Mouse (Mus musculus): ENCODE measurements at regions not wholly inside any gene's neighbourhood (a gene's known extent, or its start where the extent isn't known, plus 50 kb on each side); places are given as distances from the start of the nearest gene placed in this dataset.

DNA sequence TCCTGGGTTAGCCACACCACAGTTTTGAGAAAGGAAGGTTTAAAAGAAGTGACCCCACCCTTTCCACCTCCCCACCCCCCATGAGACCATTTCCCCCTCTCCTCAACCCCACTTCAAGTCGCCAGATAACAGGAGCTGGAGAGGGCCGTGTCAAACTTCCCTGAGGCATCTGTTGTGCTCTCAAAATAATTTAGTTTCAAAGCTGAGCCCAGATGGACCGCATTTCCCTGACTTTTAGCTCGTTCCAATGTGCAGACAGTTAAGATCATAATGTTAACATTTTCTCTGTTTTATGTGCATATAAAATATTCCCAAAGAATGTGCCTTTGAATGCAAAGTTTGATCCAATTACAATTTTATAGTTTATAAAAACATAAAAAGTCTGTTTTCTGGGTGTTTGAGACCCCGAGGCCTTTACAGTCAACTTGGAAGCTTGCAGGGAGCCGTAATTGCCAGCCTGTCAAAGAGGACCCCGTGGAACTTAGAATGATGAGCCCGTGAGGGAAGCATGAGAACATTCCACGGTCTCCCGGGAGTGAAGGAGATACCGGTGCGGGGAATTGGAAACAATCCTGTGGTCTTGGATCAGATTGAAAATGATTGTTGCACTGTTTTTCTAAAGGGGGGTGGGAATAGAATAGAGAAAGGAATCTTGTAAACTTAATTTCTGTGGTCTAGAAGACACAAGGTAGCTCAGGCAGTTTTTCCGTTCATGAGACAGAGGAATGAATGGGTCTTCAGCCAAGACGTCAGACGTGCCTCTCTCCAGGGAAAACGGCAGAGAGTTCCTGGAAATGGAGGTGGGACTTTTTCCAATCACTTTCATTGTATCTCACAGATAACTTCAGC lies 903.3 kb downstream of the Mrps31 start:
- Histone ChIP-seq H3K27ac (replicated peaks) (no peak overlapping the region), H3K4me1 (no peaks in the 10 kb centered on the region), H3K27me3 (ENCODE audit: low read depth, poor library complexity, severe bottlenecking) (no peaks in the 10 kb centered on the region), H3K9me3 (replicated peaks) (peaks cover 6% of the 10 kb centered on the region), H3K4me3 (no peak overlapping the region), H3K36me3 (no peaks in the 10 kb centered on the region)
- WGBS = 89% methylated on average over 16 of the region's 16 CpGs
- no peak for DNase-seq (ENCODE audit: low spot score)

DNA sequence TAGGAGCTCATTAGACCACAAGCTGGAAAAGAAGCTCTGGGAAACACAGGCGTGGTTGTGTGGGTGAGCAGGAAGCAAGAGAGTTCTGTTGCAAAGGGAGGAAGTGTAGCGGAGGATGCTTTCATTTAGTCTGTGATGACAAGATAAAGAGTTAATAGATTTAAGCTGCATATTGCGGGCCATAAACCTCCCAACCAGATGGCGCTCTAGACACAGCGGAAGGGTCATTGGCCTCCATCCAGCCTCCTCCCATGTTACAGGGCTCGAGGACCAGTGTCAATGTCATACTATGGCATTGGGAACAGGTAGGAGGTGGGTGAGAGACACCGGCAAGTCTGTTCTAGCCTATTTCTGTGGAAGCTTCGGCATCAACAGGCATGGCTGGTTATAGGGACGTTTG lies 908.4 kb downstream of the Mrps31 start:
- 74% methylated on average over 9 of the region's 9 CpGs for WGBS
- Histone ChIP-seq H3K27ac (replicated peaks) (no peak overlapping the region), H3K9me3 (replicated peaks) (no peaks in the 10 kb centered on the region), H3K4me1 (no peaks in the 10 kb centered on the region), H3K4me3 (no peak overlapping the region), H3K27me3 (ENCODE audit: low read depth, poor library complexity, severe bottlenecking) (no peaks in the 10 kb centered on the region), H3K36me3 (no peaks in the 10 kb centered on the region)
- peak; percentile 24 for DNase-seq (ENCODE audit: low spot score)

DNA sequence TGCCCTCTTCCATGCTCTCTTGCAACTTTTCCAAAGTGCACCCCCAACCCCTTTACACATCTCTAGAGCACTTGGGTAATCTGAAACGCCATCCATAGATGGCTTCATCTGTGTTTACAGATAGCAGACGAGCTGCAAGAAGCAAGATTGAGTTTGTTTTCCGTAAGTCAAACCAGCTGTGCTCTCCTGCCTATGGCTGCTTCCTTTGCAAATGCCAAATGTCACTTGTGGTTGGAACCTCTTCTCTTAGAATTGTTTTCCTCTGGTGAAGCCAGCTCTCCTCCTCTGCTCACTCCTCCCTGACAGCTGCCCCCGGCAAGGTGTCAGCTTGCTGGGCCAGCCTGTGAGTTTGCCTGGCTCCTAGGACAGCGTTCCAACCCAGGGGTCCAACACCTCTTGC lies 910.0 kb downstream of the Mrps31 start:
- WGBS = 69% methylated on average over 5 of the region's 5 CpGs
- Histone ChIP-seq H3K36me3 (no peaks in the 10 kb centered on the region), H3K9me3 (replicated peaks) (no peaks in the 10 kb centered on the region), H3K4me3 (no peak overlapping the region), H3K27me3 (ENCODE audit: low read depth, poor library complexity, severe bottlenecking) (no peaks in the 10 kb centered on the region), H3K4me1 (no peaks in the 10 kb centered on the region), H3K27ac (replicated peaks) (no peak overlapping the region)
- DNase-seq (ENCODE audit: low spot score) = no peak

DNA sequence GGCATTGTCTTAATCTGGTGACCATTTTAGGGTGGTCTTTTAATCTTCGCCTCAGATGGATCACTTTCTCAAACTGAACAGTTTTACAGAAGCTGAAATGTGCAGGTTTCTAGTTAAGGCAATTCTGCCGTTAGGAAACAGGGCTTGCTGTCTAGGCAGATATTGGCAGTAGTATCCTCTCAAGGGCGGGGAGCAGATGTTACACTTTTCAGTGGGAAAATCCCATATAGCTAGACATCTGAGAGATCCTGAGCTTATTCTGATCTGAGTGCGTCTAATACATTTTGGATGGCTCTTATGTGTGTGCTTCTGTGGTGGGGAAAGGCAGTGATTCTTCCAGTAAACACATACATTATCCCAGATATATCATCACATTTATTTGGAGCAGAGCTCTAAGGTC lies 916.1 kb downstream of the Mrps31 start:
- H3K4me3 ChIP-seq = no peak overlapping the region
- no peak overlapping the region for H3K27ac ChIP-seq (replicated peaks)
- no peaks in the 10 kb centered on the region for H3K4me1 ChIP-seq
- H3K9me3 ChIP-seq (replicated peaks) = 0 out of 2 replicates have a peak, but pooled peaks cover 4% of the 10 kb centered on the region
- H3K36me3 ChIP-seq = no peaks in the 10 kb centered on the region
- no peaks in the 10 kb centered on the region for H3K27me3 ChIP-seq (ENCODE audit: low read depth, poor library complexity, severe bottlenecking)
- no peak for DNase-seq (ENCODE audit: low spot score)
- 89% methylated on average over 4 of the region's 4 CpGs for WGBS

DNA sequence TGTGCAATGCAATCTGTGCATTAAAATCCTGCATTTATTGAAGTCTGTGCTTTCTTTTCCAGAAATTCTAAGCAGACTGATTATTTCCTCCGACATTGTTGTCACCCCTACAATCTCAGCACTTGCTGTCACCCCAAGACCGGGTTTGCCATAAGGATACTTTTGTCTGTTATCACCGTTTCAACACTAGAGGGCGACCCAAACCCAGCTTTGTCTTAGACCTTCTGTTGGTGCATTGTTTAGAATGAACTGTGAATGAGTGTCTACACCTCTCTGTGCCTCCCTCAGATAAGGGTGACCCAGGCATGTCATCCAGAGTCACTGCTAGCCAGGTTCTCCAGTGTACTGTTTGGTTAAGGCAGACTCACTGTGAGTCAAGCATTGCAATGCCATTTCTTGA lies 933.0 kb downstream of the Mrps31 start:
- Histone ChIP-seq H3K9me3 (replicated peaks) (peaks cover 6% of the 10 kb centered on the region), H3K4me3 (no peak overlapping the region), H3K27me3 (ENCODE audit: low read depth, poor library complexity, severe bottlenecking) (no peaks in the 10 kb centered on the region), H3K27ac (replicated peaks) (no peak overlapping the region), H3K4me1 (no peaks in the 10 kb centered on the region), H3K36me3 (no peaks in the 10 kb centered on the region)
- DNase-seq (ENCODE audit: low spot score) = peak; percentile 34
- 24% methylated on average over 4 of the region's 4 CpGs for WGBS

DNA sequence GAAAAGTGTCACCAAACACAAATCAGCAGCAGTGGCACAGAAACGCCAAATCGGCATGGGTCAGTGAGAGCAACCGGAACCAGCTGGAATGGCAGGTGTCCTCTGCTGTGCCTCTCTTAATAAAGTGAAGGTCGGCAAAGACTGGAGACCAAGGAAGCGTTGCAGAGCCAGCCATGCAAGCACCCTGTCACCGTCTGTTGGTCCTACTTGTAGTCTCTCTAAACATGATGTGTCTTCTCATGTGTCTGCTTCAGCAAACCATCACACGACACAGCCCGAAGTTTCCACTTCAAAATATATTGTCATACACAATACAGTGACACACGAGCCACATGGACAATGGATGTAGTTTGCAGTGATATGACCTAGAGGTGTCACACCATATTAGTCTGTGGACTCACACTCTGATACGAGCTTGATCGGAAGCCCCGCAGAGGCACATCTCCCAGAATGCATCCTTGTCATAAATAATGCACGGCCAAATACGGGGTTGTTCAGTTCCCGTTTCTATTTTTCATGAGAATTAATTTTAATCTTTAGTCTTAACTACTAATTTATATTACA lies 940.3 kb downstream of the Mrps31 start:
- WGBS = 89% methylated on average over 15 of the region's 15 CpGs
- Histone ChIP-seq H3K4me3 (no peak overlapping the region), H3K27ac (replicated peaks) (no peak overlapping the region), H3K27me3 (ENCODE audit: low read depth, poor library complexity, severe bottlenecking) (no peaks in the 10 kb centered on the region), H3K9me3 (replicated peaks) (no peaks in the 10 kb centered on the region), H3K4me1 (peaks cover 9% of the 10 kb centered on the region), H3K36me3 (no peaks in the 10 kb centered on the region)
- DNase-seq (ENCODE audit: low spot score) = no peak

DNA sequence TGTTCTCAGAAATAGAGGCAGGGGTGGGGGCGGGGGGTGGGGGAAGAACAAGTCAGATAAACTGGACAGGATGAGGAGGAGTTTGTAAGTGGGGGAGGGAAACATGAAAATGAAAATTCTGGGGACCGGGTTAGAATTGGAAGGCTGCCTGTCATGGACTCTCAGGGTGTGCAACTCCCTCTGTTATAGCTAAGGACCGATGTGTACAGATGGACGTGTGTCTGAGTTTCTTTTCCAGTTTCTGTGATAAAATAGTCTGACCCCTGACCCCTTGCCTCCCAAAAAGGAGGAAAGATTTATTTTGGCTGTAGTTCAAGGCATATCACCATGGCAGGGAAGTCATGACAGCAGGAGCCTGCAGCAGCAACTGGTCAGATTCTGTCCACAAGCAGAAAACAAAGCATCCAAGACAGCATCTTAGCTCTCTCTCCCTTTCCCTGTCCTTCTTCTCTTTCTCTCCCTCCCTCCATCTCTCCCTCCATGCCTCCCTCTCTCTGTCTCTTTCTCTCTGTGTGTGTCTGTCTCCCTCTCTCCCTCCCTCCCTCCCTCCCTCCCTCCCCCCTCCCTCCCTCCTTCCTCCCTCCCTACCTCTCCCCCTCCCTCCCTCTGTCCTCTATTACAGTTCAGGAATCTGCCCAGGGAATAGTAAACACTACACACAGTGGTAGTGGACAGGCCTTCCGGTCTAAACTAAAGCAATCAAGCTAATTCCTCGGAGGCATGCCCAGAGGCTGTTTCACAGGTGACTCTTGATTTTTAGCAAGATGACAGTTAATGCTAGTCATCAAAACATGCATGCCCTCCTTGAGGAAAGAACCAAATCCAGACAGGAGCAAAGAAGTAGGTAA lies 941.3 kb downstream of the Mrps31 start:
- Histone ChIP-seq H3K36me3 (no peaks in the 10 kb centered on the region), H3K4me3 (no peak overlapping the region), H3K4me1 (peaks cover 9% of the 10 kb centered on the region), H3K9me3 (replicated peaks) (no peaks in the 10 kb centered on the region), H3K27ac (replicated peaks) (no peak overlapping the region), H3K27me3 (ENCODE audit: low read depth, poor library complexity, severe bottlenecking) (no peaks in the 10 kb centered on the region)
- 62% methylated on average over 6 of the region's 6 CpGs for WGBS
- no peak for DNase-seq (ENCODE audit: low spot score)

DNA sequence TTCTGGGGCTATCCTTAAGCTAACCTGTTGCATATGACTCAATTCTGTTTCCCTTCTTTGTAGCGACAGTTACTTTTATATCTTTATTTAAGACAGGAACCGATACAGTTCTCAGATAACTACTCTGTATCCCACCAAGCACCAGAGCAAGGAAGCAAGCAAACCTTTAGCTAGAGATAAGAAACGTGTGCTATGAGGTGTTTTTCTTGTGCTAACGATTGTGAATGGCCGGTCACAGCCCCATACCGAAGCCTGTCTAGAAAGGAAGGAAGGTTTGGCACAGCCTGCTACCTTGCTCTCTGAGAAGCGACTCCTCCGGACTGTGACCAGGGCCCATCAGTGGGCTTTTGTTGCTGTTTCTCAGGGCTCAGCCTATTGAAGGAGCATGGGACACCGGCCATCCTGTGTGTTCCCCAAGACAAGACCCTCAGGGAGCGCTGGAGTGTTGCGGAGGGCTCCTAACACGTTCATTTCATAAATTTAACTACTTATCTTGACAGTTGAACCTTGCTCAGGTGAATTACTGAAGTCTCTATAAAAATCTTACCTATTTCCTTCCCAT lies 949.0 kb downstream of the Mrps31 start:
- Histone ChIP-seq H3K27ac (replicated peaks) (peak overlapping the region; percentile 87), H3K36me3 (no peaks in the 10 kb centered on the region), H3K9me3 (replicated peaks) (peaks cover 17% of the 10 kb centered on the region), H3K27me3 (ENCODE audit: low read depth, poor library complexity, severe bottlenecking) (no peaks in the 10 kb centered on the region), H3K4me3 (no peak overlapping the region), H3K4me1 (peaks cover 23% of the 10 kb centered on the region)
- WGBS = 38% methylated on average over 12 of the region's 12 CpGs
- peak; percentile 43 for DNase-seq (ENCODE audit: low spot score)

DNA sequence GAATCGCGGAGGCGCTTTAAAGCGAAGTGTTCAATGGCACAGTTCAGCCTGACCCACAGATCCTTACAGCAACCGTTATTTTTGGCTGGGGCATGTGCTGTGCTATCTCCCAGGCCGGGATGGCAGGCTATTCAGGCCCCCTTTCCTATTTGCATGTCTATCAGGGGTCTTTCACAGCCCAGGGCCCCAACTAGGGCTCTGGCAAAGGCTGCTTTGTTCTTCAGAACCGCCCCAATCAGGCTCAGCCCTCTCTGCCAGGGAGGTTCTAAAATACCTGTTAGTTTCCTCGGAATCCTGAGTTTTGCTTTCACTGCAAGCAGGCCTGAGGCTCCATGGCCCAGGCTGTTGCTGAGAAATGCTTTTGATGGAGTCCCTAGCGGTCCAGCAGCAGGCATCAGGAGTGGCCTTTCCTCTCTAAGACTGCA lies 949.7 kb downstream of the Mrps31 start:
- Histone ChIP-seq H3K4me3 (peak overlapping the region; percentile 23), H3K27ac (replicated peaks) (peak overlapping the region; percentile 87)
- WGBS = 3% methylated on average over 9 of the region's 9 CpGs

More for the DNA sequence above, 949.7 kb downstream of the Mrps31 start:
- H3K27me3 ChIP-seq (ENCODE audit: low read depth, poor library complexity, severe bottlenecking) = no peaks in the 10 kb centered on the region
- no peaks in the 10 kb centered on the region for H3K36me3 ChIP-seq
- peak; percentile 78 for DNase-seq (ENCODE audit: low spot score)
- H3K4me1 ChIP-seq = peaks cover 23% of the 10 kb centered on the region
- peaks cover 22% of the 10 kb centered on the region for H3K9me3 ChIP-seq (replicated peaks)

Data from midbrain, embryonic 10.5 days (tissue).